Mouse (Mus musculus) frontal cortex, postnatal 25 days (tissue): Measurements from ENCODE around the gene Crebrf.

ENCODE experiments used
- DNase-seq, 2 experiments: peaks; one replicate each; pipeline ENCODE4 v3.0.0; 2022; ENCODE audit warnings: low spot score in 2 of 2

The Crebrf gene

GRCm38 (mm10) chr17:26705463-26706359 is 9.7 kb upstream of the Crebrf start:
- DNase-seq, result no peak

DNA sequence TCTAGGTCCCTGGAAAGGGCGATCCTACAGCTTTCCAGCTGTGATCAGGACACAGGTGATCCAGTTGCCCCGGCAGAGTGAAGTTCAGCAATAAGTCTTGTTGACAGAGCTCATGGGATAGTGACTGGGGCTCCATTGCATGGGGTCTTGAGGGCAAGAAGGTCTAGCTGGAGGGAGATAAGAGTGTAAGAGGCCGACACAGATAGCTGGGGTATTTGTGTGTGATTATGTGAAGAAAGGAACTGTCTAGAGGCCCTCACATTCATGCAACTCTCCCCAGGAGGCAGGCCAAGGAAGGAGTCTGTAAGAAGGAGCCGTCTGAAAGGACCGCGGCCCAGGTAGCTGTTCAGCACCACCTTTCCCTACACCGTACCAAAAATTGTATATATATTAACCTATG is 8.4 kb upstream of the Crebrf start:
- no peak for DNase-seq

- no peak for DNase-seq
Measured at GRCm38 (mm10) chr17:26708499-26708898, 7.0 kb upstream of the Crebrf start.

- DNase-seq, result no peak
Measured at GRCm38 (mm10) chr17:26708993-26709590, 6.4 kb upstream of the Crebrf start.

DNA sequence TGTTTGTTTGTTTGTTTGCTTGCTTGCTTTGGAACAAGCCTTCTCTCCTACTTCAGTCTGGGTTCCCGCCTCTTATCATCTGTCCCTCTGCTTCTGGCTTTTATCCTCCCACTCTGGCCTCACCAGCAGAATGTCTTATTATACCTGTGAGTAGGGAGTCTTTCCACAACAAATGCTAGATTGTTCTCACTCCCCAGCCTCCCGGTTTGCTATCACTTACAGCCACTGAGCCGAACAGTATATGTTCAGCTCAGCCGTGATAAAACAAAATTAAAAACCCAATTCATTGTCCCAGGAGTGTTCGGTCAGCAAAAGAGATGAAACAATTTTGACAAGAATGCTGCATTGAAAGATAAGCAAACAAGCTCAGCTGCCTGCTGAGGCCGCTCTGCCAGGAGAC is 5.4 kb upstream of the Crebrf start:
- no peak for DNase-seq

DNA sequence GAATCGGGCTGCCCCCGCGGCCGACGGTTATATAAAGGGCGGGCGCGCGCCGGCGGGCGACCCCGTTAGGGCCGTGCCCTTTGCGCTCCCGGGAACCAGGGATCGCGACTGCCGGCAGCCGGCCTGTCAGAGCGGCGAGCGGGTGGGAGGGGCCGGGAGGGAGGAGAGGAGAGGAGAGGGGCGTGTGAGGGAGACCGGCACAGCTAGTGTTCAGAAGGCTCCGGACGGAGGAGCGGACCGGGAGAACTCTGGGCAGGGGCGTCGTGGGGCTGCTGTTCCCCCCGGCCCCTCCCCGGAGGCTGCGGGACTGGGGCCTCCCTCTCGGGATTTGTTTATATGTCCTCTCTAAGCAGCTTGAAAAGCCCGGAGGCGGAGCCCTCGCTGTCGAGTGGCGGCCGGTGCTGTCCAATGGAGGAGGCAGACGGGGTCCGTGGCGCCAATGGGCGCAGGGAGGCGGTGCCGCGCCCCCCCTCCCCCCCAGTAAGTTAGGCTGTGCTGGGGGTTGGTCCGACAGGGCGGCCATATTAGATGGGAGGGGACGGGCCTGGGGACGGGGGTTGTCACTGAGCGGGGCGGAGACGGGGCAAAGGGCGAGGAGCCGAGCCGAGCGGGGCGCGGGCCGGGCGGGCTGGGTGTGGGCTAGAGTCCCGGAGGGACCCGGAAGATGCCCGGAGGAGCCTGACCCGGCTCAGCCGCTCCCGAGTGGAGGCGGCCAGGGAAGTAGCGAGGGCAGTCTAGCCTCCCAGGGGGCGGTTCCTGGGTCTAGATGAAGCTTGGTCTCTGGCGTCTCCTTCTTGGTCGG is 667 bp downstream of the Crebrf start:
- peak; percentile 82 to 85 for DNase-seq

- DNase-seq, result no peak
Measured at GRCm38 (mm10) chr17:26717868-26718267, 2.4 kb downstream of the Crebrf start.

GRCm38 (mm10) chr17:26719405-26719804 is 4.0 kb downstream of the Crebrf start:
- DNase-seq, result no peak

DNA sequence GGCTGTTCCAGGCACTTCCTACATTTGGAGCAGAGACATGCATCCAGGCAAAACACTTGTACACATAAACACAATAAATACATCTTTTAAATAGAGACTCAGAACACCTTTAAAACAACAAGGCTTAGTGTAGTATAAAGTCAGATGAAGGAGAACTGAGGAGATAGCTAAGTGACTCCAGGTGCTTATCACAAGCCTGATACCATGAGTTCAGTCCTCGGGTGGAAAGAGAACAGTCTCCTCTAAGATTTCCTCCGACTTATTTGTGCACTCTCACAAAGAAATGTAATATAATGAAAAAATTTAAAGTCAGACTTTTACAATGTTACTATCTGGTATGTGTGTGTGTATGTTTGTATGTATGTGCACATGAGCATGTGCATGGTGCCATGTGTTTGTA is 6.4 kb downstream of the Crebrf start:
- DNase-seq, result no peak

DNA sequence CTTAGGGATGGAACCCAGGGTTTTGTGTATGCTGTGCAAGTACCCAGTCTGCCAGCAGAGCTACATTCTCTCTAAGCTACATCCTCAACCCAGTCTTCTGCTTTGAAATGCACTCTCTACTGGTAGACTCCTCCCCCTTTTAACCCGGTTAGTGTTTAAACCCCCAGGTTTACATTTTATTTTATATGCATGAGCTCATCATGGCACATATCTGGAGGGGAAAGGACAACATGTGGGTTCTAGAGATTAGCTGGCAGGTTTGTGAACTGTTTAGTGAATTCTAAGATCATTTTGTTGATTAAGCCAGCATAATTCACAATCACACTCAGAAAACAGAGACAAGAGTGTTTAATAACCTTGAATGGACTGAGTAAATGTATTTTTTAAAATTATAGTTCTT is 9.3 kb downstream of the Crebrf start:
- no peak for DNase-seq

DNA sequence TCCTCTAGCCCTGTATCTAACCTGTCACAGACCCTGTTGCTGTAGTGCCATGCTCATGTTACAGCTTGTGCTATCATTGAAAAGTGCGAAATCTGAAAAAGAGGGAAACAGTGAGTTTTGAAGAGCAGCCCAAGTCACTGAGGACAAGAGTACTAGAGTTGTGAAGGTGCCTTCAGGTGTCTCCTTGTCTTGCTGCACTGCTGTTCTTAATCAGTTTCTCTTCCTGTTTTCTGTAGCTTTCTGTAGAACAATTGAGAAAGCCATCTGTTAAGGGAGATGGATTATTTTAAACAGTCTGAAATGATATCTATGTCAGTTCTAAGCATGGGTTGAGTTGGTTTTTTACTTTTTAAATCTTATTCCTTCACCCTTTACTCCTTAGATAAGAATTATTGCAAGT is 11.2 kb downstream of the Crebrf start:
- no peak for DNase-seq

- no peak for DNase-seq
Measured at GRCm38 (mm10) chr17:26727110-26727755, 11.8 kb downstream of the Crebrf start.

DNA sequence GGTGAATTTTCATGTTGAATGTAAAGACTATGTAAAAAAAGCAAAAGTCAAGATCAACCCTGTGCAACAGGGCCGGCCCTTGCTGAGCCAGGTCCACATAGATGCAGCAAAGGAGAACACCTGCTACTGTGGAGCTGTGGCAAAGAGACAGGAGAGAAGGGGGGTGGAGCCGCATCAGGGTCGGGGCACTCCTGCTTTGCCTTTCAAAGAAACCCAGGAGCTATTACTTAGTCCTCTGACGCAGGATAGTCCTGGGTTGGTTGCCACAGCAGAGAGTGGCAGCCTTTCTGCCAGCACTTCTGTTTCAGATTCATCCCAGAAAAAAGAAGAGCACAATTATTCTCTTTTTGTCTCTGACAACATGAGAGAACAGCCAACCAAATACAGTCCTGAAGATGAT is 27.1 kb downstream of the Crebrf start:
- DNase-seq, result no peak

GRCm38 (mm10) chr17:26743294-26743693 is 27.8 kb downstream of the Crebrf start:
- no peak for DNase-seq

DNA sequence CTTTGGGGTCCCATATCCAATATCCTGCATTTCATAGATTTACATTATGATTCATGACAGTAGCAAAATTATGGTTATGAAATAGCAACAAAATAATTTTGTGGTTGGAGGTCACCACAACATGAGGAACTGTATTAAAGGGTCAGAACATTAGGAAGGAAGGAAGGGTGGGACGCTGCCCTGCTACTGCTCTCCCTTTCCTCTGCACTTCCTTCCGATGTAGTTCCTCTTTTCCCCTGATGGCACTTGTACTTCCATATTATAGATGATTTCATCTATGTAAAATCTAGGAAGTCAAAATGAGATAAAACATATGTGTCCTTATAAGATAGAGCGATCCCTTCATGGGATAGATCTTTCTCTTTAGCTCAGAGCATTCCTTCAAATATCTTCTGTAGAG is 34.5 kb downstream of the Crebrf start:
- no peak for DNase-seq

GRCm38 (mm10) chr17:26752297-26752696 is 36.8 kb downstream of the Crebrf start:
- no peak for DNase-seq

GRCm38 (mm10) chr17:26753476-26753875 is 38.0 kb downstream of the Crebrf start:
- no peak for DNase-seq

DNA sequence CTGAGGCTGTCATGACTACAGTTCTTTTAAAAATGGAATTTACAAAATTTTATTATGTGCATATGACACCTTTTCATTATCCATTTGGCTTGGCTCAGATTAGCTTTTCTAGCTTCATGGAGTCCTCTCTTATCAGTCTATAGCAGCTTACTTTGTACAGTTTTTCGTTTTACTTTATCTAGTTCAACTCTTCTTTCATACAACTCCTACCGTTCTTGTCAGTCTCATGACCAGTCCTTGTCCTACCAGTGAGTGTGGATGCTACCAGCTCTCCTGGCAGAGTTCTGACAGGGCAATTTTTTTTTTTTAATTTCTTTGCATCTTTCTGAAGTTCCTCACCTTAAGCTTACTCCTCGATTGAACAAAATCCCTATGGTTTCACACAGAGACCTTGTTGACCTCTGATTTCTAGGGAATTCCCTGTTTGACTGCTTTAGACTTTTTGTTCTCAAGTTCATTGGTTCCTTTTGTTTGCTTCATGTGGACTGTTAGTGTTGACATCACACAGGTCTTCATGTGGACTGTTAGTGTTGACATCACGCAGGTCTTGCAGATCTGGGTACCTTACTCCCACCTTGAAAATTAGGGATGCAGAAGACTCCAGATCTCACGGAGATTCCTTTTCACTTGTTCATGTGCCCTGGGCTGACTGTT is 51.8 kb downstream of the Crebrf start:
- DNase-seq, result no peak

DNA sequence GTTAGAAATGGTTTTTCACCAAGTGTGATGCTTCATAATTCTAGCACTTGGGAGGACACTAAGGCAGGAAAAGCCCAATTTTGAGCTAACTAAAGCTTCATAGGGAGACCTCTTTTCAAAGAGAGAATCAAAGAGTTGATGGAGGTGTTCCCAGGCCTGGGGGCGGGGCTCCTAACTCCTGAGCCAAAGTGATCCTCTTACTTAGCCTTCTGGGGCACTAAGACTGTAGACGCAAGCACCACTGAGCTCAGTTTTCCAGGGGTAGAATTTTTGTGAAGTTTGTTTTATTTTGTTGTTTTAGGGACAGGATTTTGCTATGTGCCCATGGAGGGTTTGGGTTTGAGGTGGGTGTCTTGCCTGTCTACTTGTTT is 52.3 kb downstream of the Crebrf start:
- no peak for DNase-seq

DNA sequence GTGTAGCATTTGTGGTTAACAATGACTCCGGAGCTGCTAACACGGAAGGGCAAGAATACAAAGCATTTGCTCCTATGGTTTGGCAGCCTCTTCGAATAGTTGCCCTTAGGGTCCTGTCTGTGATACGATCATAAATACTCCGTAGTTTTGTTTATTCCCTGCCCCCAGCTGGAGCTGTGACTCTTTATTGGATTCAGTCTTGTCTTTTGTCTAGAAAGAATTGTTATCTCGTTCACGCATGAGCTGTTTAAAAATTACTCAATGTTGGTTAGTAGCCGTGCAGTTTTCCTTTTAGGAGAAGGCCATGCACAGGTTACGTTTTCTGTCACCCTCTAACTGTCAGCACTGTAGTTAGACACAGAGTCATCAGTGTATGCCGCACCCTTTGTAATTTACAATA is 60.8 kb downstream of the Crebrf start:
- no peak for DNase-seq

- no peak for DNase-seq
Measured at GRCm38 (mm10) chr17:26778001-26778400, 62.6 kb downstream of the Crebrf start.
